Mouse (Mus musculus): Measurements from ENCODE around the gene Phactr4.

DNA sequence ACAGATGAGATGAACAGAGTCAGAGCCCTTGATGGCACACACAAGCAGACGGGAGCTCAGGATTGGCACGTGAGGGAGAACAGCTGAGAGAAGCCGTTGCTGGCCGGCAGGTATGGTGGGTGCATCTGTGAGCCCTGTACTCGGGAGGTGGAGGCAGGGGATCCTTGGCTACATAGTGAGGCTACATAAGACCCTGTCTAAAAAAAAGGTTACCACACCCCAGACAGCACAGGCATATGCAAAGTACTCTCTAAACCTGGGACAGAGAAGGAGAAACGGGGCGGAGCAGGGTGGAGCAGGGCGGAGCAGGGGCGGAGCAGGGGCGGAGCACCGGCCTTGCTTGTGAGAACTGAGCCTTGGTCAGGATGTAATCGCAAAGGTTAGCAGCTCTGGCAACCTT lies 66.1 kb downstream of the Phactr4 start:
- TF ChIP-seq CTCF (IDR thresholded peaks at IDR 0.05) (no peak), POLR2A (IDR thresholded peaks at IDR 0.05; ENCODE audit: insufficient read depth, low read depth, low read length) (no peak)
